Mouse (Mus musculus): Measurements from ENCODE around the gene Bid. TPM values are rescaled to one million over a fixed set of nuclear protein-coding genes. Genes with fewer than 3 reads are reported as not detected.
"Not testable (repeated sequence)": the region's sequence is repeated elsewhere in the genome, so short reads cannot be mapped to it uniquely, and the experiment has no call there.

Gene Bid
- polyA plus RNA-seq, 1 experiment from 2014 or later: 17.0 TPM

DNA sequence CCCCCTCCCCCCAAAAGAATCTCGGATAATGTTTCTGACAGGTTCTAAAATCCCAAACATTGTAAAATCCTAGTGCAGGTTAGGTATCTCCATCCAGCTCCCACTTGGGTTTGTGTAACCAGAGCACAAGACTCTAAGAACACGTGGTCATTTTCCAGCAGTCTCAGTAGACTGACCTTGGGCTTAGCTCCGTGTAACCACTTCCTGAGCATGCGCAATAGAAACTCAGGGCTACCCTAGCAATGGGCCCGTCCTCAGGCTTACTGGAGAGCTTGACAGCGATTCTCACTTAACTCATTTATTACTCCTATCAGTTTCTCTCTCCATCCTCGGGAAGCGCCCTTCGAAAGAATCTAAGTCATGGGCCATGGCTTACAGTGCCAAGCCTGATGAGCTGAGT lies 22.1 kb downstream of the Bid start:
- Histone ChIP-seq H3K36me3 (peaks cover 41% of the 10 kb centered on the region), H3K4me3 (no peak overlapping the region), H3K27me3 (no peaks in the 10 kb centered on the region), H3K27ac (no peak overlapping the region), H3K9ac (no peak overlapping the region), H3K4me2 (no peak overlapping the region), H3K4me1 (no peaks in the 10 kb centered on the region), H3K9me3 (no peaks in the 10 kb centered on the region)
- ATAC-seq (ENCODE audit: insufficient number of reproducible peaks, low FRiP score, low TSS enrichment, low read depth): no peak
- WGBS: 83% methylated on average over 9 of the region's 9 CpGs

DNA sequence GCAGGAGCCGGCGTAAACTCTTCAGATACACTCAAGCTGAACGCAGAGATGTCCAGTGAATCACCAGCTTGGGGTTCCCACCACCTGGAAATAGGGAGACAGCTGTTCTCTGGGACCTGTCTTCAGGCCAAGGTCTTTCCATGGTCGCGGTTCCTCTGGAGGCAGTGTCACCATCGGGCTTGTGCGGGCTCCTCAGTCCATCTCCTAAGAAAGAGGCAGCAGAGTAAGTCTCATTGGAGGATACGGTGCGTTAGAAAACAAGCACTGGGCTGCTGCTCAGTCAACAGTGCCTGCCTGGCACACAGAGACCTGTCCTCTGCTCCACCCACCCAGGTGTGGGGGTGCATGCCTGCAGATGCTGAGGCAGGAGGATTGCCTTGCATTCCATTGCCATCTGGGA lies 22.6 kb downstream of the Bid start:
- WGBS: 96% methylated on average over 9 of the region's 9 CpGs
- Histone ChIP-seq H3K36me3 (peaks cover 43% of the 10 kb centered on the region), H3K27ac (no peak overlapping the region), H3K9me3 (no peaks in the 10 kb centered on the region), H3K4me3 (no peak overlapping the region), H3K4me1 (no peaks in the 10 kb centered on the region), H3K4me2 (no peak overlapping the region), H3K27me3 (no peaks in the 10 kb centered on the region), H3K9ac (no peak overlapping the region)
- ATAC-seq (ENCODE audit: insufficient number of reproducible peaks, low FRiP score, low TSS enrichment, low read depth): no peak

DNA sequence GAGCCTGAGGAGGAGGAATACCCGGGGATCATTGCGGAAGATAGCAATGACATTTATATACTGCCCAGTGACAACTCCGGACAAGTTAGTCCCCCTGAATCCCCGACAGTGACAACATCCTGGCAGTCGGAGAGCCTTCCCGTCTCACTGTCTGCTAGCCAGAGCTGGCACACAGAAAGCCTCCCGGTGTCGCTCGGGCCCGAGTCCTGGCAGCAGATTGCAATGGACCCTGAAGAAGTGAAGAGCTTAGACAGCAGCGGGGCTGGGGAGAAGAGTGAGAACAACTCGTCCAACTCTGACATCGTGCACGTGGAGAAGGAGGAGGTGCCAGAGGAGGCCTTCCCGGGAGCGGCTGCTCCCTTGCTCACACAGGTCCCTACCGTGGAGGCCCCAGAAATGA lies 30.0 kb downstream of the Bid start:
- H3K27me3 ChIP-seq: no peaks in the 10 kb centered on the region
- 87% methylated on average over 17 of the region's 17 CpGs for WGBS
- peaks cover 73% of the 10 kb centered on the region for H3K36me3 ChIP-seq
- H3K4me3 ChIP-seq: no peak overlapping the region
- no peak overlapping the region for H3K4me2 ChIP-seq
- ATAC-seq (ENCODE audit: insufficient number of reproducible peaks, low FRiP score, low TSS enrichment, low read depth): no peak
- no peaks in the 10 kb centered on the region for H3K4me1 ChIP-seq
- no peak overlapping the region for H3K9ac ChIP-seq
- H3K9me3 ChIP-seq: no peaks in the 10 kb centered on the region
- no peak overlapping the region for H3K27ac ChIP-seq

DNA sequence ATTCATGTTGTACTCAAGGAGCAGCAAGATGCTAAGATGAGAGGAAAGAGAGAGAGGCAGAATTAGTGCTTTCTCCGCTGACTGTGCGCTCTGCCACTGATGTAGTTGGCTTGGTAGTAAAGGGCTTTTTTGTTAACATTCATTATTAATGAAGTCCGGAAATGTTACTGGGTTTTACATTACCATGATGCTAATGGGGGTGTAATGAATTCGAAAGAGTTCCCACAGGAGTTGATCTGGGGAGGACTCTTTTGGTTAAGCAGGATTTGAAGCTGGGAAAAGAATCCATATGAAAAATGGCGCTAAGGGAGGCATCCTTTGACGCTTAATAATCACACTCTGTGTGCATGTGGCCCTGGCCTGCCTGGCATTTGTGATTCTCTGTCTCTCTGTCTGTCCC lies 32.2 kb downstream of the Bid start:
- Histone ChIP-seq H3K9me3 (no peaks in the 10 kb centered on the region), H3K27me3 (no peaks in the 10 kb centered on the region), H3K27ac (no peak overlapping the region), H3K4me2 (no peak overlapping the region), H3K4me1 (no peaks in the 10 kb centered on the region), H3K9ac (no peak overlapping the region), H3K36me3 (peaks cover 59% of the 10 kb centered on the region), H3K4me3 (no peak overlapping the region)
- ATAC-seq (ENCODE audit: insufficient number of reproducible peaks, low FRiP score, low TSS enrichment, low read depth): no peak
- WGBS: 94% methylated on average over 6 of the region's 6 CpGs

DNA sequence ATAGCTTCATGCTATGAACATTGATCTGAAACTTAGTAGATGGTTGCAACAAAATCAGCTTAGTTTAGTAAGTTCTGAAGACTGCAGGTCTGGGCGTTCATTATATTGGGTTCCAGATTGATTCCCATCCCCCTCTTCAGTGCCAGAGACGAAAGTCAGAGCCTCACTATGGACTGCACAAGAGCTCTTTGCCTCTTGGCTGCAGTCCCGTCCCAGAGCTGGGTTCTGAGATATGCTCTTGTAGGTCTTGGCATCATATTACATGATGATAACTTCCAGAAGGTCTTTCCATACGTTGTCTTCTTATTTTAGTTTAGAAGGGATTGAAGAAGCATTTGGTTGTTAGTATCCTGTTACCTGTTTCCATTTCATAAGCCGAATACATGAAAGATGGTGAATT lies 37.6 kb downstream of the Bid start:
- Histone ChIP-seq H3K9ac (no peak overlapping the region), H3K4me2 (no peak overlapping the region), H3K36me3 (peaks cover 37% of the 10 kb centered on the region), H3K4me3 (no peak overlapping the region), H3K4me1 (no peaks in the 10 kb centered on the region), H3K27me3 (no peaks in the 10 kb centered on the region), H3K27ac (no peak overlapping the region), H3K9me3 (no peaks in the 10 kb centered on the region)
- ATAC-seq (ENCODE audit: insufficient number of reproducible peaks, low FRiP score, low TSS enrichment, low read depth): no peak
- WGBS: 68% methylated on average over 5 of the region's 5 CpGs

DNA sequence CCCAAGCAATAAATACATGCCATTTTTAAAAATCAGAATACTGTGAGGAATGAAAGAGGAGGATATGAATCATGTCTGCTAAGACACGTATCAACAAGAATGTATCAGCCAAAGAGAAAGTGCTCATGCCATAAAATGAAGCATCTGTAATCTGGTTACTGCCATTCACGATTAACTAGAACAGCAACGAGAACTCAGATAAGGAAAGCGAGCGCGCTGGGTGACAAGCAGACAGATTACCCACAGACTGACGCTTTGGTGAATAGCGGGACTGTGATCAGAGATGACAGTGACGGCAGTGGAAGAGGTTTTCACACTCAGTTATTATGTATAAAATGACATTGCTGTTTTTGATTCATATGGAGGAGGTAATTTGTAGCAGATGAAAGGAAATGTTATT lies 42.8 kb downstream of the Bid start:
- WGBS: 59% methylated on average over 9 of the region's 9 CpGs
- peaks cover 19% of the 10 kb centered on the region for H3K36me3 ChIP-seq
- no peak overlapping the region for H3K4me3 ChIP-seq
- no peaks in the 10 kb centered on the region for H3K9me3 ChIP-seq
- ATAC-seq (ENCODE audit: insufficient number of reproducible peaks, low FRiP score, low TSS enrichment, low read depth): no peak
- no peaks in the 10 kb centered on the region for H3K4me1 ChIP-seq
- H3K4me2 ChIP-seq: no peak overlapping the region
- H3K27ac ChIP-seq: no peak overlapping the region
- no peak overlapping the region for H3K9ac ChIP-seq
- H3K27me3 ChIP-seq: no peaks in the 10 kb centered on the region

DNA sequence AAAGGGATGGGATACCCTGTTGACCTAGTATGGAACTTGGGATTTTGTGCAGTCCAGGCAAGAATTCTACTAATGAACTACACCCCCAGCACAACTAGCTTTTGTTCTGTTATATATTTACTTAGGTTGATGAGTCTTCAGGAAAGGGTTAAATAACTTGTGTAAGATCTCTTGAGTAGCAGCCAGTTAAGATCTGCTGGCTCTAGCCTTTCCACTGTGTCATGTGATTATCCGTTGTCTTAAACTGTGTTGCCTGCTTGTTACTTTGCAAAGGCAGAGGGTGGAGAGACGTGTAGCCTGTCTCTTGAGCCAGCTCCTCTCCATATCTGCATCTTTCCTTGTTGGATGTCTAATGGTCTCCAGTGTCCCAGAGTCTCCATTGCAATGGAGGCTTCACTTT lies 45.4 kb downstream of the Bid start:
- no peak overlapping the region for H3K4me2 ChIP-seq
- ATAC-seq (ENCODE audit: insufficient number of reproducible peaks, low FRiP score, low TSS enrichment, low read depth): no peak
- H3K36me3 ChIP-seq: peaks cover 4% of the 10 kb centered on the region; the same call in 1 of the 2 replicates
- H3K27ac ChIP-seq: no peak overlapping the region
- H3K4me1 ChIP-seq: no peaks in the 10 kb centered on the region
- H3K27me3 ChIP-seq: no peaks in the 10 kb centered on the region
- no peak overlapping the region for H3K9ac ChIP-seq
- 75% methylated on average over 2 of the region's 2 CpGs for WGBS
- H3K9me3 ChIP-seq: no peaks in the 10 kb centered on the region
- H3K4me3 ChIP-seq: no peak overlapping the region

DNA sequence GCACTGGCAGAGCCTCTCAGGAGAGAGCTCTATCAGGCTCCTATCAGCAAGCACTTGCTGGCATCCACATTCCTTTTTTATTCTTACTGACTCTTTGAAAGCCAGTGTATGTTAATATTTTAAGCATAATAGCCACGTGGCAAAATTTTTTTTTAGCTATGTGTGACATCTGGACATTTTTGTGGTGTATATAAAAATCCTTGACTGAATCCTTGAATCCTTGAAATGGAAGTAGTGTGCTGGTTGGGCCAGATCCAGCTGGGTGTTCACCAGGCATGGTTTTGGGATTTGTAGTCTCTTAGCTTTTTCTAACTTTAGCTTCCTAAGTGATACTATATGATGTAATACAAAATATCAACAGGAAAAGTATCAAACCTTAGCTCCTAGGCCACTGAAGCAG lies 47.8 kb downstream of the Bid start:
- no peaks in the 10 kb centered on the region for H3K9me3 ChIP-seq
- no peaks in the 10 kb centered on the region for H3K4me1 ChIP-seq
- H3K4me3 ChIP-seq: no peak overlapping the region
- ATAC-seq (ENCODE audit: insufficient number of reproducible peaks, low FRiP score, low TSS enrichment, low read depth): no peak
- WGBS: 48% methylated on average over 1 of the region's 1 CpGs
- H3K36me3 ChIP-seq: peaks cover 4% of the 10 kb centered on the region; the same call in 1 of the 2 replicates
- no peak overlapping the region for H3K9ac ChIP-seq
- H3K27me3 ChIP-seq: no peaks in the 10 kb centered on the region
- no peak overlapping the region for H3K27ac ChIP-seq
- H3K4me2 ChIP-seq: no peak overlapping the region

DNA sequence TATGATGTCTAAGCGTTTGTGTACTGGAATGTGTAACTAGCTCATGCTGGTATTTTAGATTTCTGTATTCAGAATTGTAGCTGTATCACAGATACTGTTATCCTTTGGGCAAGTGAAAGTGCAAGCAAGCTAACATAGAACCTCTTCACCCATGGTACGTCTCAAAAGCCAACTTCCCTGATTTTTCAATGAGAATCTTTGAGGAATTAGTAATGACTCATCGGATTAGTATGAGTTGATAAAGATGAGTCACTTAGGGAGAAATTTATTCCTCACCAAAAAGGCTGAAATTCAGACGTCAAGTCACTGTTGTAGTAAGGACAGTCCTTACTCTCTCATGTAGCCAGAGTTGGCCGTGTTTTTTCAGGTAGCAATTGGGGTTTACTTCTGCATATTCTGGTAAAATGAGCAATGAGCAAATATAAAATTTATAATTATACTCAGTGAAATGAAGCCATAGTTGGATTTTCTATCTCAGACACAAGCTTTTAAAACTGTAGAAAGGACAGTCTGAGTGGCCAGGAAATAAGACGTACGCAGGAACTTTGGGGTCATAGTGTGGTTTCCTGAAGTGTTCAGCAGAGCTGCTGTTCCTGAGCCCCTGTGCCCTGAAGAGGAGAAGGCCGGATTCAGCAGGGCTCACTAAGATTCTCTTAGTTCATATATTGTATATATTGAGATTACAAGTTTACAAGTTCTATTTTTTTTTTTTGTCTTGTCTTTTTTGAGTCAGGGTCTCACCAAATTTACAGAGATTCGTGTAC lies 50.4 kb downstream of the Bid start:
- H3K4me2 ChIP-seq: no peak overlapping the region
- H3K9me3 ChIP-seq: no peaks in the 10 kb centered on the region
- H3K36me3 ChIP-seq: no peaks in the 10 kb centered on the region
- no peaks in the 10 kb centered on the region for H3K4me1 ChIP-seq
- H3K9ac ChIP-seq: no peak overlapping the region
- no peak overlapping the region for H3K27ac ChIP-seq
- H3K27me3 ChIP-seq: no peaks in the 10 kb centered on the region
- no peak overlapping the region for H3K4me3 ChIP-seq
- 75% methylated on average over 9 of the region's 9 CpGs for WGBS
- ATAC-seq (ENCODE audit: insufficient number of reproducible peaks, low FRiP score, low TSS enrichment, low read depth): no peak

DNA sequence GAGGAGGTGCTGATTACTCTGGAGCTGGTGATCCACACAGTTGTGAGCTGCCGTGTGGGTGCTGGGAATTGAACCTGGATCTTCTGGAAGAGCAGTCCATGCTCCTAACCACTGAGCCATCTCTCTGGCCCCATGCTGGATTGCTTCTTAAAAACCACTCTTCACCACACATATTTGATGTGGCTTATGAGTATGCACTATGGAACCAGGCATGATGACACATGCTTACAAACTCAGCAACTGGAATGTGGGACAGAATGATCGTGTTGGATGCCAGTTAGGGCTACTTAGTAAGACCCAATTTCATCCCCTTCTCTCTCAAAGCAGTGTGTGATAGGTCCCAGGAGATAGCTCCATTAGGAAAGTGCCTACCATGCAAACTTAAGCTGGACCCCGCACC lies 56.6 kb downstream of the Bid start:
- H3K9ac ChIP-seq: no peak overlapping the region
- H3K27me3 ChIP-seq: no peaks in the 10 kb centered on the region
- no peak for ATAC-seq (ENCODE audit: insufficient number of reproducible peaks, low FRiP score, low TSS enrichment, low read depth)
- H3K36me3 ChIP-seq: peaks cover 18% of the 10 kb centered on the region
- H3K4me3 ChIP-seq: no peak overlapping the region
- WGBS: 85% methylated on average over 3 of the region's 3 CpGs
- H3K27ac ChIP-seq: no peak overlapping the region
- no peak overlapping the region for H3K4me2 ChIP-seq
- H3K9me3 ChIP-seq: no peaks in the 10 kb centered on the region
- no peaks in the 10 kb centered on the region for H3K4me1 ChIP-seq

DNA sequence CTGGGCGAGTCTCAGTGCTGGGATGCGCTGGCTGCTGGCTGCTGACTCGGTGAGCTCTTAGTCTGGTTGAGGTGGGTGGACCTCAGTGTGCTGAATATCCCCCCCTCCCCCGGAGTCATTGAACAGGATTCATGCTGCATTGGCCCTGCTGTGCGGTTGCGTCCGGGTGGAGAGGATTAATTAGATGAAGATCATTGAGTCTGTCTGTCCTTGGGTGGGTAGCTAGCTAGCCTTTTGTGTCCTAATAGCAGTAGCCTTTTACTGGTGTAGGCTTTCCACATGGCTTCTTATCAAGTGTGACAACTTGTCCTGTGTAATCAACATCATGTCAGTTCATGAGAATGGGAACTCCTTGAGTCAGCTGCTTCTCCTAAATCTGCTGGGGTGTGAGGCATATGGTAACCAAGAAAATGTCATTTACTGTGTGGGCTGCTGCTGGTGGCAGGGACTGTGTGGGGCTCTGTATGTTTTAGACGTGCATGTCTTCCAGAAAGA lies 58.4 kb downstream of the Bid start:
- H3K4me1 ChIP-seq: no peaks in the 10 kb centered on the region
- H3K4me3 ChIP-seq: no peak overlapping the region
- H3K4me2 ChIP-seq: no peak overlapping the region
- no peak overlapping the region for H3K27ac ChIP-seq
- H3K9me3 ChIP-seq: no peaks in the 10 kb centered on the region
- no peaks in the 10 kb centered on the region for H3K27me3 ChIP-seq
- WGBS: 76% methylated on average over 8 of the region's 8 CpGs
- H3K36me3 ChIP-seq: peaks cover 27% of the 10 kb centered on the region
- H3K9ac ChIP-seq: no peak overlapping the region
- ATAC-seq (ENCODE audit: insufficient number of reproducible peaks, low FRiP score, low TSS enrichment, low read depth): no peak

DNA sequence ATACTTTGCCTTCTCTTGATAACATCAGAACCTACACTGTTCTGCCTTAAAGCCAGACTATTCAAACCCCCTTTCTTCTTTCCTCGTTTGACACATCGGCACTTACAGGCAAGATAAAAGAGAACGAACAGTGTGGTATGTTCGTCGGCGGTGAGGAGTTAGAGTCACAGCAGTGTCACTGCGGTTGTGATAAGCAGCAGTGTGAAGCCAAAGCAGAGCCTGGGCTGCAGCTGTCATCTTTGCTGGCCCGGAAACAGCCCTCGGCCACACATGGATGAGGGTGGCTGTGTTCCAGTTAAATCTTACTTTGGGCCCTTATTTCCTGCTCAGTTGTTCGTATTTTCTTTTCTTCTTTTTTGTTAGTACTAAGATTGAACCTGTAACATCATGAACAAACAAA lies 62.2 kb downstream of the Bid start:
- Histone ChIP-seq H3K4me1 (no peaks in the 10 kb centered on the region), H3K4me2 (no peak overlapping the region), H3K9ac (no peak overlapping the region), H3K27me3 (no peaks in the 10 kb centered on the region), H3K36me3 (peaks cover 30% of the 10 kb centered on the region), H3K4me3 (no peak overlapping the region), H3K27ac (no peak overlapping the region), H3K9me3 (no peaks in the 10 kb centered on the region)
- ATAC-seq (ENCODE audit: insufficient number of reproducible peaks, low FRiP score, low TSS enrichment, low read depth): no peak
- 85% methylated on average over 10 of the region's 10 CpGs for WGBS

DNA sequence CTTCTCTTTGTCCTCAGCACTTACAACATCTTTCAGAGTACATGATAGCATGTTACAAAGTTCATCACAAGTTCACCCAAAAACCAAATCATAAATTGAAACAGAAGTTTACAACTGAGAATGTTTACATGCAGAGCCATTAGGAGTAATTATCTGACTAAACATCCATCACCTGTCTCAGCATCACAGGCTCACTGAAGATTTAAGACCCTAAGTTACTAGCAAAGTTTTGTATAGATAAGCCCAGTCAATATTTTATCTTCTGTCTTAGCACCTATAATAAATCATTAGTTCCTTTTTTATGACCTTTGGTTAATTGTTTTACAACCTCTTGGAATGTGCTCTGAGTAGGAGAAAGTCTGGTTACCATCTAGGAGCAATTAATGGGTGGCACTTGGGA lies 65.9 kb downstream of the Bid start:
- ATAC-seq (ENCODE audit: insufficient number of reproducible peaks, low FRiP score, low TSS enrichment, low read depth); H3K9ac ChIP-seq; H3K9me3 ChIP-seq; H3K27me3 ChIP-seq; H3K4me3 ChIP-seq; H3K4me1 ChIP-seq; H3K27ac ChIP-seq; H3K4me2 ChIP-seq: not testable (repeated sequence)
- H3K36me3 ChIP-seq: peaks cover 38% of the 10 kb centered on the region
